Mouse (Mus musculus) splenic B cell, adult 2 months (primary cell): ENCODE measurements around the gene Mavs.

ENCODE experiments used
- DNase-seq: peaks from one replicate; pipeline ENCODE4 v3.0.0-alpha.2; 2011; ENCODE audit warnings: low read depth, low spot score
- H3K27me3 ChIP-seq: 2 replicates; pipeline ENCODE4 v1.6.1; 2012; ENCODE audit warnings: mild to moderate bottlenecking, low read length, moderate library complexity, mixed read lengths; ENCODE audit not compliant: control insufficient read depth, poor library complexity, insufficient read depth, severe bottlenecking
- H3K36me3 ChIP-seq: 2 replicates; pipeline ENCODE4 v1.6.1; 2012; ENCODE audit warnings: mild to moderate bottlenecking, low read length, moderate library complexity, mixed read lengths; ENCODE audit not compliant: control insufficient read depth, poor library complexity, insufficient read depth, severe bottlenecking

Gene Mavs

DNA sequence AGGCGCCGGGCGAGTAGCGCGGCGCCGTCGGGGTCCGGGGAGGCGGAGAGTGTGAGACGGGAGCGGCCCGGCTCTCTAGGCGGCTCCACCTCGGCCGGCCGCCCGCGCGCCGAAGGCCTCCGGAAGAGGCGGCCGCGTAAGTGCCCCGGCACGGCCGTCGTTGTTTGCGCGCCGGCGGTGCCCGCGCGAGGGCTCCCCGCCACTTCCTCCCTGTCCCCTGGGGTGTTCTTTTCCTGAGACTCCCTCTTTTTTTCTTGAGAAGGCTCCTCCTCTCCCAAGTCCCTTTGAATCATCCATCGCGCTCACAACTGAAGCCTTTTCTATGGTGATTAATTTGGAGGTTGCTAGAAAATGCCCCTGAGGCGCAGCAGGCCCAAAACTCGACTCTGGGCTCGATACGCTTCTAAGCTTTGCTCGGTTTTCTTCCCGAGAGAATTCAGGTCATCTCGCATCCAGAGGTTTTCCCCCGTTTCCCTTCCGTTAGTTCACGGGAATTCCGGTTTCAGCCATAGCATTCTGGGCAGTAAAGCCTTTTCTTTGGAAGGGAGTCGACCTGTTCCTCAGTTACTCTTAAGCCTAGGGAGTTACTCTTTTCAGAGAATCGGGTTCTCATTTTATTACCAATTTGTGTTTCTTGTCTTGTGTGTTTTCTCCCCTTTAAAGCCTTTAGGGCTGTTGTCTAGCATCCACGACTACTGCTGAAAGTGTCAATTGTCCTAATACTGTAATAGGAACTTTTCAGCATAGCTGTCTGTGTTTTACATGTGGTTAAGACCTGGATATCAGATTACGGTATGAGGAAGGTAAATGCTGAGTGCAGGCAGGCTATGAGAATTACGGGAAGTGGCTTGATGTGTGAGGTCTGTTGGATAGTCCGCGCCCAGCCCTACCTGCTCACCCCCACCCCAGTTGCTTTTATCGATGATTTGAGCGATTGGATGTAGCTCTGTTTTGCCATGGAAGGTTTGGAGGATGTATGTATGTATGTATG is 29.1 kb downstream of the Mavs start:
- peak; percentile 47 for DNase-seq
- no peaks in the 10 kb centered on the region for H3K27me3 ChIP-seq

DNA sequence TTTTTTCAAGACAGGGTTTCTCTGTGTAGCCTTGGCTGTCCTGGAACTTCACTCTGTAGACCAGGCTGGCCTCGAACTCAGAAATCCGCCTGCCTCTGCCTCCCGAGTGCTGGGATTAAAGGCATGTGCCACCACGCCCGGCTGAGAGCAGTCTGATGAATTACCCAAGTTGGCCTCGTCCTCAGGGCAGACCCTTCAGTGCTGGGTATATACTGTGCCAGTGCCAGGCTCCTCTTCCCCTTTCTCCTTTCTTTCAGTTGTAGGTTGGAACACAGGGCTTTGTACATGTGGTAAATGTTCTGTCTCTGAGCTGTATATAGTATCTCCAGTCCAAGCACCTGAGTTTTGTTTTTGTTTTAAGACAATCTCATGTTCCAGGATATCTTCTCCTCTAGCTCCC is 30.2 kb downstream of the Mavs start:
- no peak for DNase-seq
- no peaks in the 10 kb centered on the region for H3K27me3 ChIP-seq
- H3K36me3 ChIP-seq = no peaks in the 10 kb centered on the region

More for the DNA sequence above, 29.1 kb downstream of the Mavs start:
- H3K36me3 ChIP-seq = no peaks in the 10 kb centered on the region

DNA sequence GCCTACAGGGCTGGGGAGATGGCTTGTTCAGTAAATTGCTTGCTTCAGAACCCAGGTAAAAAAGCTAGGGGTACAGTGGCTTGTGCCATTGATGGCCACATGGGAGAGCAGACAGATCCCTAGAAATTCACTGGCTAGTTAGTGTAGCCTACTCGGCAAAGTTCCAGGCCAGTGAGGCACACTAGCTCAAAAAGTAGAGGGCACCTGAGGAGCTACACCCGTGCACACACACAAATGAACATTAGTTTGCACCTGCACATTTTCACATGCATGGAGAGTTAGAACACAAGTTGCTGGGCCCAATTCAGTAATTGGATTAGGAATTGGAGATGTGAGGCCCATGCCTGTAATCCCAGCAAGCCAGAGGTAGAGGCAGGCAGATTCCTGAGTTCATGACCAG is 31.2 kb downstream of the Mavs start:
- no peaks in the 10 kb centered on the region for H3K36me3 ChIP-seq
- no peaks in the 10 kb centered on the region for H3K27me3 ChIP-seq
- no peak for DNase-seq

DNA sequence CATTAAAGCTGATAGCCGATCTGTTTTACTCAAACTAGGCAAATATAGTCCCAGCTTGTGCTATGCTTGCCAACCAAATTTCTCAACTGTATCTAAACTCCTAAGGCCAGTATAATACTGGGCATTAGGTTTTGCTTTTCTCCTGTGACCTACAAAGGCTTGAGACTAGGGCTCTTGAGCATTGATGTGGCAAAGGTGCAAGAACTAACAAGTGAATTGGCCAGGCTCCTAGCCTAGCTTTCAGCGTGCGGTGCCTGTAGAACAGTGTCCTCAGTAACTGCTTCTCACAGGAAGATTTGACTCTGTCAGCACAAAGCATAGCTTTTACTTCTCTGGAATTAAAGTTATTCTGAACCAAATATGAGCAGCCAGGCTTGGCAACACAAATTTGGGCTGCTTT is 41.6 kb downstream of the Mavs start:
- DNase-seq = no peak
- H3K27me3 ChIP-seq = no peaks in the 10 kb centered on the region
- H3K36me3 ChIP-seq = peaks cover 7% of the 10 kb centered on the region; the same call in 1 of the 2 replicates

DNA sequence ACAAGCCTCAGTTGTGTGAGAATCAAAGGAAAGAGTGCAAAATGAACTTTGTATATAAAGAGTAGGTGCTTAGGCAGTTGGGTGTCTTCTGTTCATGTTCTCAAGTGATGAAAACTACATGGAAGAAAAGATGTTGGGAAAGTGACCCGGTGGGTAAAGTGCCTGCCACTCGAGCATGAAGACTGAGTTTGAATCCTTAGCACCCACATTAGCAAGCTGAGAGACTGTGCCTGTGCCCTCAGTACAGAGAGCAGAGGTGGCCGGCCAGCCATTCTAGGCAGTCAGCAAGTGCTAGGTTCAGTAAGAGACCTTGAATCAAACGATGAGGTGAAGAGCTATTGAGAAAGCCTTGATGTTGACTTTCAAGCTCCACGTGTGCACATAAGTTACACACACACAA is 42.9 kb downstream of the Mavs start:
- DNase-seq = no peak
- Histone ChIP-seq H3K27me3 (no peaks in the 10 kb centered on the region), H3K36me3 (peaks cover 10% of the 10 kb centered on the region; the same call in 1 of the 2 replicates)

DNA sequence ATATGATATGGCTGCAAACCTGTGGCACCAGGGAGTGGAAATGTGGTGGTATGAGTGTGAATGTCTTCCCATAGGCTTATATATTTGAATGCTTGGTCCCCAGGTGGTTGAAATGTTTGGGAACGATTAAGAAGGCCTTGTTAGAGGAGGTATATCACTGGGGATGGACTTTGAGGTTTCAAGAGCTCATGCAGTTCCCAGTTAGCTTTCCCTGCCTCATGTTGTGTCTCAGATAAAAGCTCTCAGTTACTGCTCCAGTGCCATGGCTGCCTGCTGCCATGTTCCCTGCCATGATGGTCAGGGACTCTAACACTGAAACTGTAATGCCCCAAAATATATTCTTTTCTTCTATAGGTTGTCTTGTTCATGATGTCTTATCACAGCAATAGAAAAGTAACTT is 47.7 kb downstream of the Mavs start:
- DNase-seq = no peak
- Histone ChIP-seq H3K36me3 (peaks cover 15% of the 10 kb centered on the region; the same call in 1 of the 2 replicates), H3K27me3 (no peaks in the 10 kb centered on the region)

DNA sequence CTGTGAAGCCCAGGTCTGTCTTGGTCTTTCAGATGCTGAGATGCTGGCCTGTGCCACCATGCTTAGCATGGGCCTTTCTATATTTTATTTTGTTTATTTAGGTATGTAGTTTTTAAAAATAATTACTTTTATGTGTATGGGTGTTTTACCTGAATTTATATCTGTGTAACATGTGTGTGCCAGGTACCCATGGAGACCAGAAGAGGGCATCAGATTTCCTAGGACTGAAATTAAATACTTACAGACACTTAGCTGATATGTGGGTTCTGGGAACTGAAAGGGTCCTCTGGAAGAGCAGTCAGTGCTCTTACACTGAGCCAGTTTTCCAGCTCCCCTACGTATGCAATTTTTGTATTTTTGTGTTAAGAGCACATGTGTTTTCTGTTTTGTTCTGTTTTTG is 52.4 kb downstream of the Mavs start:
- Histone ChIP-seq H3K36me3 (peaks cover 11% of the 10 kb centered on the region; the same call in 1 of the 2 replicates), H3K27me3 (no peaks in the 10 kb centered on the region)
- no peak for DNase-seq

DNA sequence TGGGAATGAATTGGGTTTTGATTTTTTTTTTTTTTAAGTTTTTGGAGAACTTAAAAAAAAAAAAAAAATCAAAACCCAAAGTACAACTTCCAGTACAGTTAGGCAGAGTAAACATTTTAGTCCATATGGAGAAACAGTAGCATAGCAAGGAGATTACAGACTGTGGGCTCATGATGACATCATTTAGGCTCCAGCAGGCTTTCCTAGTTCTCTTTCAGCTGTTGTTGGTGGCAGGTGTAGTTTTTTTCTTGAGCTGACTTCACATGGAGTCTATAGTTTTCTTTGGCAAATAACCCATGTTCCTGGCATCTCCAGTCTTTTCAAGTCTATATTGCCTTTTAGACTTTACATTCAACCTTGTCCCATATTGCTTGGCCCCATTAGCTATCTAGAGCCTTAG is 56.8 kb downstream of the Mavs start:
- H3K36me3 ChIP-seq = peaks cover 8% of the 10 kb centered on the region
- no peak for DNase-seq

DNA sequence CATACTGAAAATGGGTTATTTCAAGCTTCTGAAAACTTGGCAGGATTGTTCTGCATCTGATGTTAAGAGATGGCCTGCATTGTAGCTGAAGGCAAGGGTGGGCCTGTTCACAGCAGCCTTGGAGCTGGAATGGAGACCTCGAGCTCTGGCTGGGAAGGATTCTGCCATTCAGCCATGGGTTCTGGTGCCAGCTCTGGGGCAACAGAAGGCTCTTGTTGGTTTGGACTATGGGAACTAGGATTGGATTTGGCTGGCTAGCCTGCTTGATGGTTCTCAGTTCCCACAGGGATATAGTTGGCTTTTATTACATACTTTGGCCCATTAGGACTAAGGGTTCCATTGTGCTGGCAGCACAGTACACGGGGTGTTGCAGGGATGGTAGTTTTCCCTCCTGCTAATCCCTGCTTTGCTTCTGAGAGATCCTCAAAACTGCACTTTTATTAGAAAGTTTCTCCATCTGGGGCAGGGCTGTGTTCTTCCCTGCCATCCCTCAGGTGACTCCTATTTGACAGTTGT is 62.9 kb downstream of the Mavs start:
- Histone ChIP-seq H3K27me3 (peaks cover 1% of the 10 kb centered on the region; the same call in 1 of the 2 replicates), H3K36me3 (peaks cover 8% of the 10 kb centered on the region)
- no peak for DNase-seq

More for the DNA sequence above, 56.8 kb downstream of the Mavs start:
- no peaks in the 10 kb centered on the region for H3K27me3 ChIP-seq
